In genomic region chr11:96194401-96194710, GRCm38 (mm10) we compare ENCODE assay signal across 12 mouse cellular contexts. TPM values are rescaled to one million over a fixed set of nuclear protein-coding genes. Genes with fewer than 3 reads are reported as not detected.
DNase-seq lines count a peak whose midpoint lies in the region; ATAC-seq and TF ChIP-seq lines count a peak whose summit lies in the region.
"Had no signal": no experiment of that assay in that cellular context is flagged by ENCODE, and none has a peak within 500 bp of the region (broad histone marks: within the 10 kb centered on the region; RNA-seq: fewer than 3 reads in every experiment).

No protein-coding gene starts in this region.

- H3K4me3 ChIP-seq in heart, embryonic 10.5 days = peak overlapping the region; percentile 38
- H3K4me3 ChIP-seq in lung, embryonic 14.5 days (ENCODE audit: low read depth, low read length) = peak overlapping the region; percentile 17
- H3K4me3 ChIP-seq in hindbrain, embryonic 16.5 days (ENCODE audit: low read length) = peak overlapping the region; percentile 7; the same call in 1 of the 2 replicates
- peak overlapping the region; percentile 23 for H3K4me3 ChIP-seq in neural tube, embryonic 12.5 days

- H3K4me2 ChIP-seq in lung, embryonic 14.5 days = peak overlapping the region; percentile 50
- H3K4me2 ChIP-seq in hindbrain, embryonic 16.5 days (ENCODE audit: low read length) = peak overlapping the region; percentile 18
- H3K4me2 ChIP-seq in neural tube, embryonic 12.5 days (replicated peaks) = peak overlapping the region; percentile 52
- H3K4me2 ChIP-seq: embryonic facial prominence, embryonic 12.5 days had no signal

- peaks cover 10% of the 10 kb centered on the region; the same call in 1 of the 2 replicates for H3K4me1 ChIP-seq in heart, embryonic 10.5 days
- H3K4me1 ChIP-seq in lung, embryonic 14.5 days (ENCODE audit: insufficient read depth) = no peaks in the 10 kb centered on the region; the same call in 1 of the 2 replicates
- H3K4me1 ChIP-seq in hindbrain, embryonic 16.5 days (ENCODE audit: control insufficient read depth, insufficient read depth, low read depth, low read length) = no peaks in the 10 kb centered on the region
- H3K4me1 ChIP-seq in neural tube, embryonic 12.5 days = peaks cover 17% of the 10 kb centered on the region
- H3K4me1 ChIP-seq: embryonic facial prominence, embryonic 12.5 days had no signal

- WGBS in heart, embryonic 10.5 days = under 1% methylated on average over 10 of the region's 10 CpGs
- WGBS in lung, embryonic 14.5 days = under 1% methylated on average over 10 of the region's 10 CpGs
- 2% methylated on average over 10 of the region's 10 CpGs for WGBS in hindbrain, embryonic 16.5 days
- whole genome bisulfite sequencing in neural tube, embryonic 12.5 days = under 1% methylated on average over 10 of the region's 10 CpGs

- DNase-seq in heart, embryonic 10.5 days (ENCODE audit: low spot score) = no peak
- no peak for DNase-seq in heart, adult 8-10 months (ENCODE audit: low spot score)
- DNase-seq in lung, embryonic 14.5 days = no peak
- DNase-seq in lung, postnatal 10 days = no peak
- DNase-seq in layer of hippocampus, postnatal 25 days (ENCODE audit: extremely low spot score in 1 of 2, low spot score in 1 of 2) = no peak
- DNase-seq: heart, postnatal 36 days; thymus, adult 18-20 months had no signal

- H3K27me3 ChIP-seq in heart, embryonic 10.5 days (ENCODE audit: insufficient read depth, poor library complexity, severe bottlenecking) = peaks cover 100% of the 10 kb centered on the region
- H3K27me3 ChIP-seq in lung, embryonic 14.5 days (ENCODE audit: insufficient read depth, low read length) = peaks cover 99% of the 10 kb centered on the region
- H3K27me3 ChIP-seq in hindbrain, embryonic 16.5 days (replicated peaks; ENCODE audit: control insufficient read depth, insufficient read depth, low read length) = peaks cover 83% of the 10 kb centered on the region
- H3K27me3 ChIP-seq in neural tube, embryonic 12.5 days (replicated peaks) = peaks cover 98% of the 10 kb centered on the region

- no peak overlapping the region for H3K9ac ChIP-seq in lung, embryonic 14.5 days
- no peak overlapping the region for H3K9ac ChIP-seq in hindbrain, embryonic 16.5 days (ENCODE audit: low read depth, low read length)
- no peak overlapping the region for H3K9ac ChIP-seq in neural tube, embryonic 12.5 days
- H3K9ac ChIP-seq: embryonic facial prominence, embryonic 12.5 days had no signal

- no peak overlapping the region for H3K27ac ChIP-seq in heart, embryonic 10.5 days
- no peak overlapping the region for H3K27ac ChIP-seq in lung, embryonic 14.5 days (ENCODE audit: low read depth)
- no peak overlapping the region for H3K27ac ChIP-seq in hindbrain, embryonic 16.5 days (ENCODE audit: low read depth, low read length)
- no peak overlapping the region for H3K27ac ChIP-seq in neural tube, embryonic 12.5 days
- H3K27ac ChIP-seq: embryonic facial prominence, embryonic 12.5 days had no signal

- no peak for ATAC-seq in lung, embryonic 14.5 days (ENCODE audit: insufficient read depth)
- ATAC-seq in hindbrain, embryonic 16.5 days = no peak
- no peak for ATAC-seq in neural tube, embryonic 12.5 days (ENCODE audit: low FRiP score, low read depth)
- no peak for ATAC-seq in erythroblast, adult 5-6 weeks (replicated peaks; ENCODE audit: low FRiP score, poor library complexity, severe bottlenecking)

- no peak for TF ChIP-seq CTCF in lung, embryonic 14.5 days (IDR thresholded peaks at IDR 0.05; ENCODE audit: low read depth)

- no peaks in the 10 kb centered on the region for H3K9me3 ChIP-seq in heart, embryonic 10.5 days
- H3K9me3 ChIP-seq in lung, embryonic 14.5 days (ENCODE audit: low read depth, low read length) = no peaks in the 10 kb centered on the region
- H3K9me3 ChIP-seq in hindbrain, embryonic 16.5 days (ENCODE audit: control insufficient read depth, low read length) = no peaks in the 10 kb centered on the region
- no peaks in the 10 kb centered on the region for H3K9me3 ChIP-seq in neural tube, embryonic 12.5 days
- H3K9me3 ChIP-seq: embryonic facial prominence, embryonic 12.5 days had no signal

- H3K36me3 ChIP-seq in heart, embryonic 10.5 days = no peaks in the 10 kb centered on the region
- H3K36me3 ChIP-seq in lung, embryonic 14.5 days (ENCODE audit: insufficient read depth) = no peaks in the 10 kb centered on the region
- H3K36me3 ChIP-seq in hindbrain, embryonic 16.5 days (ENCODE audit: control insufficient read depth, insufficient read depth, low read length) = no peaks in the 10 kb centered on the region
- no peaks in the 10 kb centered on the region for H3K36me3 ChIP-seq in neural tube, embryonic 12.5 days
- H3K36me3 ChIP-seq: embryonic facial prominence, embryonic 12.5 days had no signal

RNA-seq across cellular contexts. Expression of gene Hoxb13, which starts 0.2 kb away (rescaled TPM):
- polyA plus RNA-seq in heart, embryonic 10.5 days (2016; fragmentation: Nextera tagmentation; extraction: Ambion mirVana) = not detected in 2 replicates
- total RNA-seq in heart, adult 8-10 months (2022) = not detected
- not detected in 2 replicates for polyA plus RNA-seq in lung, embryonic 14.5 days (2014; fragmentation: Nextera tagmentation; extraction: Ambion mirVana)
- polyA plus RNA-seq in hindbrain, embryonic 16.5 days (2015; fragmentation: Nextera tagmentation; extraction: Ambion mirVana) = not detected in 2 replicates
- polyA plus RNA-seq in neural tube, embryonic 12.5 days (2016; fragmentation: Nextera tagmentation; extraction: Ambion mirVana) = 1.1 and 7.6 TPM in 2 replicates
- not detected in 2 replicates for total RNA-seq in erythroblast, adult 5-6 weeks (2015; ENCODE audit: low replicate concordance)
- total RNA-seq in erythroblast, adult 5-6 weeks (2017; ENCODE audit: low replicate concordance) = not detected in 2 replicates
- not detected for total RNA-seq in layer of hippocampus, postnatal 25 days (2021)
- total RNA-seq: heart, postnatal 36 days; megakaryocyte progenitor cell, adult 5-6 weeks had no signal
- polyA plus RNA-seq: embryonic facial prominence, embryonic 12.5 days had no signal
